Mouse (Mus musculus): ENCODE measurements around the gene Hoxa1.

Gene Hoxa1

DNA sequence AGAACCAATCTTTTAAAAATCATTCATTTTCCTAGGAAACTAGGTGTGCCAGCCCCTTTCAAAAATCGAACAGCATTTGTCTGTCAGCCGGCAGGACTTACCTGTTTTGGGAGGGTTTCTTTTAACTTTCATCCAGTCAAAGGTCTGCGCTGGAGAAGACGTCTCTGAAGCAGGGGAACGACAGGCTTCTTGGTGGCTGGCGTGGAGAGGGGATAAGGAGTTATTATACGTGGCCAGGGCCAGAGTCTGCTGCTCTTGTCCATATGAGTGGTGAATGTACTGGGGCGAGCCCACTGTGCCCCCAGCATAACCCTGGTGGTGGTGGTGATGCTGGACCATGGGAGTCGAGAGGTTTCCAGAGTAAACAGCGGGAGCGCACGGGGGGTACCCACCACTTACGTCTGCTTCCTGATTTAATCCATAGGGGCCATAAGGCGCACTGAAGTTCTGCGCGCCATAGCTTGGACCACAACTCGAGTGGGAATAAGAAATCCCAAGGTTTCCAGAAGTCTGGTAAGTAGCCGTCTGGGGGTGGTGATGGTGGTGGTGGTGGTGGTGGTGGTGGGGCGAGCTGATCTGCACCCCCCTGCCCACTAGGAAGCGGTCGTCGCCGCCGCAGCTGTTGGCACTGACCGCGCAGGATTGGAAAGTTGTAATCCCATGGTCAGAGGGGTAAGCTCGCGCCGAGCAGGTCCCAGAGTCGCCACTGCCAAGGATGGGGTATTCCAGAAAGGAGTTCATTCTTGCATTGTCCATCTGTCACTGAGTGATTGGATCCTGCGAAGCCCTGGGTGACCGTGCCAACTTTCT lies 446 bp downstream of the Hoxa1 start:
- DNase-seq: no peak

GRCm38 (mm10) chr6:52156551-52157200 lies 1.4 kb downstream of the Hoxa1 start:
- DNase-seq: no peak

DNA sequence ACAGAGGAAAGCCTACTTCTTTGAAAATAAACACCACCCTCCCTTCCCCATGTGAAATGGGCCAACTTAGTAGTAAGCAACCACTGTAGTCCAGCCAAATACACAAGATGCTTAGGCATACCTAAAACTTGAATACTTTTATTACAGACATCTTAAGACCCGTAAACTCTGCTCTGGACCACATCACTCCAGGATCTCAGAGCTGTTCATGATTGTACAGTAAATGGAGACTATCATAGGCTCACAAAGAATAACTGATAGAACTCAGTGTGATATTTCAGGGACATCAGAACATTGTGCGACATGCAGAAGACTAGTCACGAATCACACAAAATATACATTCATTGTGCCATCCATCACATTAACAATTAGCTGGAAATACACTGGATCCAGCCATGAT lies 2.6 kb downstream of the Hoxa1 start:
- no peak for DNase-seq

DNA sequence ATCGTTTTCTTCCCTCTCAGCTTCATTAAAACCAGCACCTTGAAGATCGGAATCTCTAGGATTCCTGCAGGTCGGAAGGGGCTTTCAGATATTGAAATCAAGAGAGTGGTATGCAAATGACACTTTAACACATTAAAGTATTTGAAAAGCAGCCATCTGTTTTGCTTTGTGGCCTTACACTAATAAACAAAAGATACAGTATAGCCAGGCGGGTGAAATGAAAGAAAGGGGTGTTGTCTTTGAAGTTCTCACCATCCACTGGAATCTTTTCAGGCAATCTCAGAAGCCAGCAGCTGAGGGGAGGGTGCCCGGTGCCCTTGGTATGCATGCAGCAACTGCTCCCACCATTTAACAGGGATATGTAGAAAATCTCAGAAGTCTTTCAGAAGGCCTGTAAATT lies 4.1 kb downstream of the Hoxa1 start:
- peak; percentile 27 for DNase-seq

- no peak for DNase-seq
These were observed 4.8 kb downstream of the Hoxa1 start for GRCm38 (mm10) chr6:52153270-52153669.

GRCm38 (mm10) chr6:52152226-52153193 lies 5.6 kb downstream of the Hoxa1 start:
- peak; percentile 25 for DNase-seq

GRCm38 (mm10) chr6:52151571-52151970 lies 6.5 kb downstream of the Hoxa1 start:
- peak; percentile 34 for DNase-seq

DNA sequence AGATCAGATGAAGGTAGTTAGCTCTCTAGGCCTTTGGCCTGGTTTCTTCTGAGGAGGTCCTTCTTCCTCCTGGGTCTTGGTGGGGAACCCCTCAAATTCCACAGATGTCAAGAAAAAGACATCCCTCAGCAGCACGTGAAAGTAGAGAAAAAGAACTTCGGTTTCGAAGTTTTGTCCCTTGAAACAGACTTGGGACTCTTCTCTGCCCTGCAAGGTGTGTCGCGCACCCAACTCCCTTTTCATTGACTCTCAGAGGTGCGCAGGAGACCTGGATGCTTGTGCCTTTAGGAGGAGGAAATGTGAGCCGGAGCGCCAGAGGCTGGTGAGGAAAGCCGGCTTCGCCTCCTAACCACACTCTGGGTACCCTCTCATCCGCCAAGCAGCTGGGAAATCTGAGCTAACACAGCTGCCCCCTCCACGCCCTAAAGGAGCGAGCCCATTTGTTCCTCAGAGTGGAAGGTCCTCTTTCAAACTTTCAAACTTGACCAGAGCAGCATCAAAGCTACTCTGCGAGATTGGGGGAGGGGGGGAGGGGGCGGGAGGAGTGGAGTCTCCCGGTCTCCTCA lies 7.6 kb downstream of the Hoxa1 start:
- DNase-seq: peak; percentile 23

DNA sequence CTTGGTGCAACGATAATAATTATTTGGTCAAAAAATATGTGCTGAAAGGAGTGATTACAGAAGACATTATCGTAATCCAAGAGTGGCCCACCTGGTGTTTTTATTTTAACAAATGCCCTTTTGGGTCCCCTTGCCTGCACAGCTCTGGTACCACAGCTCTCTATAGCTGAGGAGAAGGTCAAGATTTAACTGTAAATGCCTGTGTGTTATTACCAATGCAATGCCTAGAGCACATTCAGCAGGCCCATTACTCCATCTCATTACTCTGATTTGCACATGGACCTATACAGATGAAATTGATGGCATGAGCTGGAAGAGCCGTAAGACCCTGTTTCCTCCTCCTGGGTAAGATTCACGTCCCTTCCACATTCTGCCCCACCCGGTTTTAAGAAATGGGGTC lies 19.0 kb downstream of the Hoxa1 start:
- no peak for DNase-seq

DNA sequence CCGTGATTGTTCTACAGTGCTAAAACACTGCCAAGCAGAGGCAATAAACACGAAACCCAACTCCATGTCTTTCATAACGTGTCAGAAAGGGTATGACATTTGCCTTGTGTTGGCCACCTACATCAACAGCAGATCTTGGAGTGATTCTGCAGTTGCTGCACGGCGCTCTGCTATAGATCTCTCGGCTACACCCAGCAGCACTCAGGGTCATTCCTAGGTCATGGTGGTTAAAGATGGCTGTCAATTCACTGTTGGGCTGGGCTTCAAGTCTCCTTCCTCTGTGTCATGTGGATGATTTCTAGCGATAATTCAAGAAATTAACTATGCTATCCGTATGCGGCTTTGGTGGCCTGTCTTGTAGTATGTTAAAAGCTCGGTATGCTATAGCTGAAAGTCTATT lies 19.5 kb downstream of the Hoxa1 start:
- peak; percentile 29 for DNase-seq

GRCm38 (mm10) chr6:52137841-52138535 lies 20.1 kb downstream of the Hoxa1 start:
- DNase-seq: peak; percentile 83

DNA sequence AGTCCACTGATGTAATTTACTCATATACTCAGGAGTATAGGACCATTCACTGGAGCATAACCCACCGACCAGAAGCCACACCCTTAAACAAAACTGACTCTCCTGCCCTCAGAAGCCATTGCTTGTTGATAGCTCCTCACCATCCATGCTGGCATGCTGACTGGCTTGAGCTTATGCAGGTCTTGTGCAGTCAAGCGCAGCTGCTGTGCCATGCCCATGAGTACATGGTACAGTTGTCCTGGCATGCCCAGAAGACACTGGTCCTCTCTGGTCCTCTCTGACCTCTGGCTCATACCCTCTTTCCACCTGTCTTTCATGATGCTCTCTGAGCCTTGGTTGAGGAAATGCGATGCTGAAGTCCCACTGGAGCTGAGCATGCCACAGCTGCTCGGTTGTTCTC lies 34.4 kb downstream of the Hoxa1 start:
- DNase-seq: no peak

- no peak for DNase-seq
These were observed 36.9 kb downstream of the Hoxa1 start for GRCm38 (mm10) chr6:52121173-52121572.

GRCm38 (mm10) chr6:52118903-52119635 lies 39.0 kb downstream of the Hoxa1 start:
- peak; percentile 33 for DNase-seq

DNA sequence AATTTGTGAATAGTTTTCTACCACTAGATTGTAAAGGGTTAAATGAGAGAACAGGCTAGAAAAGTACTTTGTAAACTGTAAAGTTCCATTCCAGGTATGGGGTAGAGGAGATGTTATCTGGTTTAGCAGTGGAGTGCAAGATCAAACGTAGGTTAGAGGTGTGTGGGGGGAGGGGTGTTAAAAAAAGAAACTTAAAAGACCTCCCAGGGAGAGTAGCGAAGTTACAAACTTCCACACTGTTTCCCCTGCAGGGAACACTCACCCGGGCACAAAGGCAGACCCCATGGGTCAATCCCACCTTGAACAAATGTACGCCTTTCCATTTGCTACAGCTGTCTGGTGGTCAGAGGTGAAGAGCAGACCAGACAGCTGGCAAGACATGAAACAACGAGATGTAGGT lies 42.2 kb downstream of the Hoxa1 start:
- no peak for DNase-seq

DNA sequence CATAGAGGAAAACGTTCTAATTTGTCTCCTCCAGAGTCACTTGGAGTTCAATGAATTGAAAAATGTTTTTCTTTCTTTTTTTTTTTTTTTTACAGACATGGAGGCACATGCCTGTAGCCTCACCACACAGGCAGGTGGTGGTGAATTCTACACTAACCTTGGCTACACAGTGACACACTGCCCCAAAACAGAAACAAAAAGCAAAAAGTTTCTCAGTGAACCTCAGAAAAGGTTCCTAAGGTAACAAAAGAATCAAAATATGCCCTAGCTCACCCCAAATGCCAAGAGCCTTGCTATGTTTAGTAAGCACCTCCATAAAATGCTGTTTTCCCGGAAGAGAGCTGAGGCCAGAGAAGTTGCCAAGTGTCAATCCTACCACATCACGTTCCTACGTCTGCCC lies 46.3 kb downstream of the Hoxa1 start:
- DNase-seq: no peak

- DNase-seq: no peak
These were observed 50.7 kb downstream of the Hoxa1 start for GRCm38 (mm10) chr6:52107400-52107799.

DNA sequence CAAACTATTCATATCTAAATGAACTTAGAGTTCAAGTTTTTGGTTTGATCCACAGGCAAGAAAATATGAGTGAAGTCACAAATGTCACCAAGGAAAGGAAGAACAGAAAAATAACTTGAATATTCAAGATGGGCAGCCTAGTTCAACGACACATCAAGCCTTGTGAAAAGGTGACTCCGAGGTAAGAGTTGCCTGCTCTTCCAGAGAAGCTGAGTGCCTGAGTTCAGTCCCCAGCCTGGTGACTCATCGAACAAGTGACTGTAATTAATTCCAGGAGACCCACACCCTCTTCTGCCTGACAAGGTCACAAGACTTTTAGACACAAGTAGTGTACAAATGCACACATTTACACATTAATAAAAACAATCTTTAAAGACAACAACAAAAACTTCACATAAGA lies 51.4 kb downstream of the Hoxa1 start:
- no peak for DNase-seq

DNA sequence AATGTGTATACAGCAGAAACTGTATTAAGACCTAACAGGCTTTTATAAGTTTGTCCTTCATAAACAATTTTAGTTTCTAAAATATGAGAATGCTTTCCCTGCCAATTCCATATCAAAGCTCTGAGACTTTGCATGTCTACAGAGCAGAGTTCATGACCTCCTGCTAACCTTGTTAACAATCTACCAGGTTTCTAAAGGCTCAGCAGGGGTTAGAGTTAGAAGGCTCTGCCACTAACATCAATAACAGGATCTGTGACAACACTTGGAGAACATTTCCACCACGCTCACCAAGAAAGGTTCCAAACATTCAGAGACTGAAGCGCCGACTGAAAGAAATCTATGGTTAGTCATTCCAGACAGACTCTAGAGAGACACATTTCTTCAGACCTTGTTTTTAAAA lies 51.9 kb downstream of the Hoxa1 start:
- no peak for DNase-seq
